Mouse (Mus musculus) right cerebral cortex, postnatal 4 days (tissue): ENCODE measurements at regions not wholly inside any gene's neighbourhood (a gene's known extent, or its start where the extent isn't known, plus 50 kb on each side); places are given as distances from the start of the nearest gene placed in this dataset.

Experiments
- DNase-seq: peaks from one replicate; pipeline ENCODE4 v3.0.0-alpha.2; 2022

DNA sequence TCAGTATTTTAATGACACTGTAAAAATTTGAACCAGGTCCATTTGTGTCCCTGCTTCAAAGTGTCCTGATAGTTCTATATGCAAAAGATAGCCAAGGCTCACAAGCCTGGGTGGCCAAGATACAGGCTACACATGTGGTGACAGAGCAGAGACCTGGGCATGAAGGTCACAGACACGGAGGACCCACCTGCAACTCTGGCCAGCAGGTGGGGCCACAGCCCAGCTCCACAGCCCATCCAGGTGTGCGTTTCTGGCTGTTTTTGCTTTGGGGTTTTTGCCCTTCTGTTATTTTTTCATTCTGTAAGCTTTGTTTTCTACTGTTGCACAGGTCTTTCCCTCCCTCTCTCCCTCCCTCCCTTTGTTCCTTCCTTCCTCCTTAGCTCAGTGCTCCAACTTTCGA lies 399.4 kb upstream of the Rora start:
- DNase-seq, result no peak

DNA sequence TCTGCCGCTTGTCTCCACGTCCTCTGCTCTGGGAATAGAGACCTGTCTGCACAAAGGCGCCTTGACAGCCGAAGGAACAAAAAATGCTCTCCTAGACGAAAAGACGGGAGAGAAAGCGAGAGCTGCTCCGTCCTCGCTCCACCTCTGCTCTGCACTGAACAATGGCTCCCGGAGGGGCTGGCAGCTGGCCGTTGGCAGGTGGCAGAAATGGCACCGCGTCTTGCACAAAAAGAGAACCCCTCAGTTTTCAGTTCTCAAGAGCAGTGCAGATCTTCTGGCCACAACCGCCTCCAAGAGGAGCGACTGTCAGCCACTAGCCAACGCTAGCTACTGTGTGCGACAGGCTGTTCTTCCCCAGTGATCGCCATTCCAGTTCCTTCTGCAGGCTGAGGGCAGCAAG lies 385.0 kb upstream of the Rora start:
- peak; percentile 5 for DNase-seq

DNA sequence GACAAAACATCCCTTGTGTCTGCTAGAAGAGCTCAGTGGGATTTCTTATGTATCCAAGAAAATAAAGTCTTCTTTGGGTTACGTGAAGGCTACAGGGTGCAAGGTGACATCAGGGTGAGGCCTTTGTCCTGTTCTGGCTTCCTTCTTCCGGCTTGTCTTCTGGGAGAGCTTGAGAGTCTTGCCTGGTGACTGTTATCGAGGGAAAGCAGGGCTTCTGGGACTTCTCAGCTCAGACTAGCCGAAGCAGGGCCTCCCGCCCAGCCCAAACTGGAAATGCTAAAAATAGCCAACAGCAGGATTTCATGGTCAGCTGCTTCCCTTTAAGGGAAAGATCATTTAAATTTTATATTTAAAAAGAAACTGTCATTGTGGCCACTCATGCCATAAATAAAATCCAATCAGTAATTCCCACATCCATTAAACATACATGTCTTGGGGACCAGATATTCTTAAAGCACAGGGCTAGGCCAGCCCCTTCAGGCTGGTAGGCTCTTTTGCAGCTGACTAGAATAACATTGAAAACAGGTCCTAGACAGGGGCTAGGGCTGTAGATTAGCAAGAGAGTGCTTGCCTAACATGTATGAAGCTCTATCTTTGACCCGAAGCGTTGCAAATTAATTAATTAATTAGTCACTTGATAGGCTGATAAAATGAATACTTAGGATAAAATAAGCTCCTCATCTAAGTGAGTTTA lies 351.2 kb upstream of the Rora start:
- DNase-seq, result no peak

DNA sequence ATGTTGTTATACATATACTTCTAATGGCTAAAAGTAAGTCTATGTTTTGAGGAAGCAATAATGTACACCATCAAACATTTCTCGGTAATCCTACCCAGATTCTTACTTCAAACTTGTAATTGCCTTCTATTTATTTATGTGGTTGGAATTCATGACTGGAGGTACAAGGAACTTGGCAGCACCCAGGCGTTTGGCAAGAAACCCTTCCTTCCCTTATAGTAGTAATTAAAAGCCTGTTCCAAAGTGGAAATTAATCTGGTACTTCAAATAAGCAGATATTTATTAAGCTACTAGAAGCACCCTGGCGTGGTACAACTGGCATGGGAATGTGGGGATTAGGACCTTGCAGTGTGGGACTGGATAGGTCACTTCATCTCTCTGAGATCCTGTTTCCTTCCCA lies 322.9 kb upstream of the Rora start:
- DNase-seq, result no peak

DNA sequence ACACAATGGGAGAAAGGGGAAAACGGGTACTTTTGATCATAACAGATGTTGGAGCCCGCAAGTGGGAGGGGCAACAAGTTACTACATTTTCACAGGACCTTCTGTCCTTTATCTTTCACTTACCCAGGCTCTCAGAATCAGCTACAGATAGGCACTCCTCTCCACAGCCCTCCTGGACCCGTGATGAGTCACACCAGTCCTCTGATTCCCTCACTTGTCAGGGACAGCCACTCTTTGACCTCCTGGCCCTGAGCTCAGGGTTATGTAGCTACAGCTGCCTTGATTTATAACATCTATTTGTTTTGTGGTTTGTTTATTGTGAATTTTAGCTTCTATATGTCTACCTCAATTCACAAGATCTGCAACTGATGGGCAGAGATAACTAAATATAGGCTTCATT lies 312.7 kb upstream of the Rora start:
- DNase-seq, result no peak

DNA sequence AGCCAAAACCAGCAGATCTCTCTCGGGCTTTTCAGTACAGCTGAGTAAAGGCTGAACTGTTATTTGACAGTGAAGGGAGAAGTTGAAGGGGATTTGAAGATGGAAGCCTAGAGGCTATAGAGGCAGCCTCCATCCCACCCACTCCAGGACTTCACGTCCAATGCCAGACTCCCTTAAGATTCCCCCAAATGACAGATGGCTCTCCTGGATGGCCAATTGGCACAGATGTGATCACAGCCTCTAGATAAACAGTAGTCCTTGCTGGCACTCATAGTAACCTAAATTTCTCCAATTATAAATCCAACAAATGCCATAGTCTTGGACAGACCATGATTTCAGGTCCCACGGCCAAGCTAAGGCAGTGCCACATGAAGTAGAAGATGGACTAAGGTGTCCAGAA lies 312.1 kb upstream of the Rora start:
- no peak for DNase-seq

DNA sequence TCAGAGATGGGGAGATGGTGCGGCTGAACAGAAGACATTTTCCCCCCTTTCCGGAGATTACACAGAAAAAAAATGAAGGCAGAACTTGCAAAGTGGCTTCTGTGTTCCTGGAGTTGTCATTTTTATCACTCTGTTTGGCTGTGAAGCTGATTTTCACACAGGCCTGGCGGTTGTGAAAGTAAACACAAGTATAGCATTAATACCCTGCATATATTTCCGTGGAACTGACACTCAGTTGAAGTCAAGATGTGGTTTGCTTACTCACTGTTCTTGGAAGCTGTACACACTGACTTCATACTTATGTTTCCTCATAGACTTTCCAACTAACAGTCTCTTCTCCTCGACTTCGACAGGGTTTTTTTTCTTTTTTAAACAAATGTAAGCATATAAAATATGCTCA lies 306.2 kb upstream of the Rora start:
- no peak for DNase-seq

DNA sequence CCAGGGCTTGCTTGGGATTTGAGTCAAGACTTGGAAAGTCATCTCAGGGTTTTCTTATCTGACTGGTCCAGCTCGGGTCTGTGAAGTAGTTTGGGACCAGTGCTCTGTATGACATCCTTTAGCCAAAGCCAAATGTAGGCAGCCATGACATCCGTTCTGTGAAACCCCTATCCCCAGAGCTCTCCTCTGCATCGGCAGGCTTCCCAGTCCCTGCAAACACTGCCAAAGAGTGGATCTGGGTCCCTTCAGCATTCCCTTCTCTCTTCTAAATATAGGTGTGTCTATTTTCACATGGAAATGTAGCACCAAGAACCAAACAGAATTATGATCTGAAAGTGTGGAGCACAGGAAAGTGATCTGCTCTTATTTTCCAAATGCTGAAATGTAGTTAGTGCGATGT lies 302.1 kb upstream of the Rora start:
- DNase-seq, result peak; percentile 17

DNA sequence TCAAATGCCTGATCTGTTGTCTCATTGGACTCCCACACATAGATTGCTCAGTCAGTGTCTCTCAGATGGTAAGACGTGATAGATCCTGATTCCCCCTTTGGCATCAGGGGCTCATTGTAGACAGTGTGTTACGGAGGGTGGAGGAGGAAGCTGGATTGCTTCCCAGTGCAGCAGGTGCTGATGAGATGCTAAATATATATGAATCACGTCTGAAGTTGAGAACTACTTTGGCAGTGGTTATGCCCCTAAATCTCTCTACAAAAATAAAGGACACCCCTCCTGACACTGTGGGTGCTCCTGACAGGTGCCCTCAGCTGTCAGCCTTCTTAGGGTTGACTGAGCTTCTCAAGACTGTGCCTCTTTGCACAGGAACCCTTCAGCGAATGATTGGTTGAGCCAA lies 299.1 kb upstream of the Rora start:
- no peak for DNase-seq

DNA sequence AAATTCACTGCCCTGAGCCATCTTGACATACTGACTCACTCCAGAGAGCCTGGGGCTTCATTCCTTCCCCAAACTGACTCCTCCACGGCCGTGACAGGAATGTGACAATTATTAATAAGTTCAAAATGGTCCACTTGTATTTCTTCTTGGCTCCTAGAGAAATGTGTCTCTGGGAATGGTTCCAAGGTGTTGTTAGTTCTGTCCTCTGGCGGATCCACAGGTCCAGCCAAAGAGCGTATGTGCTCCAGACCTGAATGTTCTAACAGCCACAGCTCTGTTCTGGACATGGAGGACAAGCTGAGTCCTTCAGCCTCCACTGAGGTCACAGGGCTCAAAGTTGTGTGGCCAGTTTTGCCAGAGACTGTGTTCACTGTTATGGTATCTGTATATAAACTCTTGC lies 297.5 kb upstream of the Rora start:
- DNase-seq, result no peak

DNA sequence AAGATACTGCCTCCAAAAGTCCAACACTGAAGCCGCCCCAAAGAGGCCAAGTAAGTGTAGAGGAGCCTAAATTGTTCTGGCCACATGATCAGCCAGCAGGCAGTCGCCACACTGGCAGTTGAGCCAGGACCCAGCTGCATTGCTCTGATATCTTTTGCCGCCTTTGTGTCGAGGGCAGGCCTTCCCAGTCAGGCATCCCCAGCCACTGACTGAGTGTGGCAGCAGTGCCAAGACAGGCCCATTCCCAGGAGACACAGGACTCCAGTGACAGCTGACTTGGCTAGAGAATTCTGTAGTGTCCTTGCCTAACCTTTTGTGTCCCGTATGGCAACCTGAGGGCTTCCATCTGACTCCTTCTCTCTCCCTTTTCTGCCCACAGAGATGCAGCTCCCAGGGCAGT lies 296.4 kb upstream of the Rora start:
- no peak for DNase-seq

DNA sequence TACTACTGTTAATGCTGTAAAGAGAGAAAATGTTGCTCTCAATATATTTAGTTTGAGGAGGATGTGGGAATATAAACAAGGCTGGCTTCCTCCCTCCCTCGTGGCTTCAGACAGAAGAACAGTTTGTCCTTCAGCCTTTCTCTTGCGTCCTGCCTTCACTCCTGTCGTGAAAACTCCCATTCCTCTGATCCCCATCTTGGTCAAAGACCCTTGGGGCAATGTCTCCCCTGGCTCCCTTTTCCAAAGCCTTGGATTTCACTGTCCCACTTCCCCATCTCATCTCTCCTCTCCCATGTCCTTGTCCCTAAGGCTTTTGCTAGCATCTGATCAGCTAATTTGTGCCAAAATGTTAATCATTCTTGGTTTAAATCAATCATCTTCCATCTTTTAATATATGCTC lies 286.6 kb upstream of the Rora start:
- DNase-seq, result no peak

DNA sequence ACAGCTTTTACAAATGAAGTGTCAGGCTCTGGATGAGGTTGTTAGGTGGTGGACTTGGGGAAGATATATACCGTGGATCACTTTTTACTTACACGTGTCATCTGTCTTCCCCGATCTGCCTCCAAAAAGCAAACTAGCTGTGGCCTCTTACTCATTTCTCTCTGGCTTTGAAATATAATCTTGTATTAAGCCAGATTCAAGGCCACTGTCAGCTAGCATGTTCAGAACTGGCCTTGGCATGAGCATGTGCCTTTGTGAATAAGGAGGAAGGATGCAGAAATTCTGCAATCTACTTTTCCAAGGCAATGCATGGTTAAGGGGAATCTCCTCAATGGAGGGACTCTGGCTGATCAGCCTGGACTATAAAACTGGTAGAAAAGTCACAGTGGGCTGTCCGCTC lies 286.0 kb upstream of the Rora start:
- DNase-seq, result no peak

DNA sequence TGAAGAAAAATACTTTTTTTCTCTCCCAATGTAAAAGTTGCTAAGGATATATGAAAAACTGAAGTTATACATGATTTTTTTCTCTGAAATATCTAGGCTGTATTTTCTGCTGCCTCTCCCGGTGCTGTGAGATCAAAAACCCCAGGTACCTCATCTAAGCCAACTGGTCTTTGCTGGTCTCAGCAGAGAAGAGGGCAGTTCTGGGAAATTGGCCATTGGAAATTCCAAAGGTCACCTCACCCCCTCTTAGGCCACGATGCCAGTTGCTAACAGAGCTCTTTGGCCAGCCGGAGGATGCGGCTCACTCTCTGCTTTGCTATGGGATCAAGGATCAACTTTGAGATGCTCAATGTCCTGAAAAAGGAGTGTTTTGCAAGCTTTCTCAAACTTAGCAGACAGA lies 280.9 kb upstream of the Rora start:
- no peak for DNase-seq

DNA sequence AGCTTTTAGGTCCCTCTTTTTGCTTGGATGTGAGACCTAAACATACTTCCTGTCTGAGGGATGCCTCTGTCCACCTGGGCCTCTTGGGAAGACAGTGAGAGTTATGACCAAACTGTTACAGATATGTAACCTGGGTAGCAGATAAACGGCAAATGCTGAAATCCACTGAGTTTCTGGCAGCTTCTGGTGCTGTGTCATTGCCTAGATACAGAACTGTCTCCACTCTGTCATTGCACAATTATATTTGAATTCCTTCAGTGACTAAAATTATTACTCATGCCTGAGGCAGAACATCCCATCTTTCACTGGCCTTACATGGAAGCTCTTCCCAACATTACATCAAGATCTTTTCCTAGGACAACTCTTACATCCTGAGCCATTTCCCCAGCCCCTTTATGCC lies 277.4 kb upstream of the Rora start:
- DNase-seq, result no peak

DNA sequence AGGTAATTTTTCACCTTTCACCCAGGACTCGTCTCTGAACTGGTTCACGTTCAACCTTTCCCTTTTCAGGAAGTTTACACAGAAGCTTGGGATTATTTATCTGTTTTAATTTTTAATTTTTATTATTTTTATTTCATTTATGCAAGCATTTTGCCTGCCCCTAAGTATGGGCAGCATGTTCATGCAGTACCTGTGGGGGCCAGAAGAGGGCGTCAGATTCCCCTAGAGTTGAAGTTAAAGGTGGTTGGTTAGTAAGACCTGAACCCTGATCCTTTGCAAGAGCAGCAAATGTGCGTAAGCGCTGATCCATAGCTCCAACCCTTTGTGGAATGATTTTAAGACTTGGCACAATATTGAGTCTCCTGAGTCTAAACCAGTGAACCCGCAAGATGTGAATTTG lies 271.7 kb upstream of the Rora start:
- DNase-seq, result no peak

DNA sequence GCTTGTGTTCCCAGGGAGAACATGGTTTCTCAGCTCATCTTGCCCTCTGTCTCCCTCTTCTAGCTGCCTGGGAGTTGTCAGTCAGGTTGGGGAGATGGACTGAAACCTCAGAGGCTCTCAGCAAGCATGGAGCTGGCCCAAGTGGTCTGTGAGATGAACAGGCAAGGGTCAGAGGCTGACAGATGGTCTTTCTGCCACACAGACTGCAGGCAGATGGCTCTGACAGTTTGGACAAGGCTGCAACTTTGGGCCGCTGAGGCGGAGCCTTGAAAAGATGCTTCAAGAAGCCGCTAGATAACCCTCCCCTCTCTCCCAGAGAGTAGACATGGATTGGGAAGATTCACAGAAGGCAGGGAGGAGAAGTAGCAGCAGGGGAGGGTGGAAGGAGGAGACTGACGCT lies 252.7 kb upstream of the Rora start:
- peak; percentile 7 for DNase-seq

DNA sequence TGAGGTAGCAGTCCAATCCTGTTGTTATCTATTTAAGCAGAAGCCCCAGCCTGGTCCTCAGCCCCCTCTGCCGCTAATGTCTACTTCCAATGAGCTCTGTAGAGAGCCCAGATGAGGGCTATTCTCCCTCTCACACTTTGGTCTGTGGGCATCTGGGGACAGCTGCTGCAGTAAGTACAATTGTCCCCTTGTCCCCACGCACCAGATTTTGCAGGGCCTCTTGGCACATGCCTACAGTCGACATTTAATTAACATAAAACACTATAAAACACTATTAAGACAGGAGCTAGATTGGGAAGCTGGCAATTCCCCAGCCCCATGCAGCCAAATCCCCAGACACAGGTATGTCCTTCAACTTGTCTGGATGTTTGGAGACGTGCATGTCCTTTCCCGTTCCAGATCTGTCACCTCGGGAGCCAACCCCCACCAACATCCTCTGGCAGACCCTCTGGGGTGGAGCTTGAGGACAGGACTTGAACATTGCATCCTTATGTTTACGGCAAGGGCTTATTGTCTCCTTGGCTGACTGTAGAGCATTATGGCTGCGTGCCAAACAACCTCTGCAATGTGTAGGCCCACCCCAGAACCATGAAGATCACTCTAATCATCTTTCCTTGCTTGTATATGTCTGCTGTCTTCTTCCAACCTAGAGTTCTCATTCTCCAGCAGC lies 251.3 kb upstream of the Rora start:
- peak; percentile 5 for DNase-seq

DNA sequence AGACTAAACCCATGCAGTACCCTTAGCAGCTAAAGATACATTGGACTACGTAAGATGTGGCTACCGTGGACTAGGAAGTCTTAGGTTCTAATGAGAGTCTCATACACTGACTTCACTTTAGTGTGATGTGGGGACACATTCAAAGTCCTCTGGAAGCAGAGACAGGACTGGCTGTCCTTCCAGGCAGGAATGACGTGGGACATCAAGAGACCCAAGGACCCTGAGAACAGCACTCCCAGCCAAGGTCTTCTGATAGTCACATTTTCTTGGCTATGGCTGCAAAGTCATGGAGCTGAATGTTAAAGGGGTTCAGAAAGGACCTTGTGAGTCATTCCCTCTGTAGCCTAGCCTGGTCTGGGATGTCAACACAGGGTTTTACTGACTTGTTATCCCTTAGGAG lies 250.6 kb upstream of the Rora start:
- DNase-seq, result no peak

DNA sequence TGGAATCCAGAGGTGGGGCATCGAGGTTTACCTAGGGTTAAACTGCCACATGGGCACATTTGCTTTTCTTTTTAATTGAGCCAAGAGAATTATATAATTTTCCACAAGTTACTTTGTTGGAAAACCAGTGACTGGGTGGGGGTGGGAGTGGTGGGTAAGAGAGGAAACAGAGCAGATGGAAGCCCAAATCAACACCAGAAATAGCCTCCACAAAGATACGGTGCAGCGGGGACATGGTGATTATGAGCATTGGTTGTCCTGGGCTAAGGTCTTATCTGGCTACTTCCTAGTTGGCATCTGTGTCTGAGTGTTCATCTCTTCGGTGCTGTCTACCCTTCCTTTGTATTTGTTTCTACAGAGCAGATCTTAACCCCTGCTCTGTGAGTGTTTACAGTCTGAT lies 250.1 kb upstream of the Rora start:
- DNase-seq, result no peak

DNA sequence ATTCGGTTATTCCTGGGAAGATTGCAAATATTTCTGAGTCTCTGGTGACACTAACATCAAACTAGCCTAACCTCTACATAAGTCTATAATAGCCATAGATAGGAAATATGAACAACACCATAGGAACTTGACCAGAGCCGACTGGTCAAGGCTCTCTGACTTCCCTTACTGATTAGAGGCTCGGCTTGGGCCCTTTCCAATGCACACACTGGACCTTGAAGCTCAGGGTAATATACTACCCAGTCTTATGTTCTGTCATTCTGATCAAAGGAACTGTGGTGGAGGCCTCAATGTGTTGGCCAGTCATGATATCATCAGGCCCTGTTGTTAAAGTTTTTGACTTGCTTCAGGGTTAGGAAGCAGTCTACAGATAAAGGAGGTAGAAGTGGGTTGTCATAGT lies 243.8 kb upstream of the Rora start:
- DNase-seq, result no peak

DNA sequence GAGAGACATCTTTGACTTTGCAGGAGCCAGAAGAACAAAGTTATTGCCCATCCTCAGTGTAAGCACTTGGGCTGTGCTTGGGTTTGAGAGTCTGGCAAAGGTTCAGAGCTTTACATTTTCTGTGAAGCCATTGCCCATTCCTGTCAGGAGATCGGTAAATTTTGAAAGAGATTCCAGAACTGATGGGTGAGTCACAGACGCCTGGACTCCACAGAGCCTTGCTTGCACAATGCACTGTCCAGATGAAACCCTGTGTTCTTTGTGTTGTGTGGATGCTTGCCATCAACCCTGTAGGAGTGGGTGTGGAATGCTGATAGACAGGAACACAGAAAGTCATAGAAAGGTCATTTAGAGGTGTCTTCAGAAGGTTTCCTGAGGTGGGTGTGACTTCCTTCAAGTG lies 227.3 kb upstream of the Rora start:
- no peak for DNase-seq

DNA sequence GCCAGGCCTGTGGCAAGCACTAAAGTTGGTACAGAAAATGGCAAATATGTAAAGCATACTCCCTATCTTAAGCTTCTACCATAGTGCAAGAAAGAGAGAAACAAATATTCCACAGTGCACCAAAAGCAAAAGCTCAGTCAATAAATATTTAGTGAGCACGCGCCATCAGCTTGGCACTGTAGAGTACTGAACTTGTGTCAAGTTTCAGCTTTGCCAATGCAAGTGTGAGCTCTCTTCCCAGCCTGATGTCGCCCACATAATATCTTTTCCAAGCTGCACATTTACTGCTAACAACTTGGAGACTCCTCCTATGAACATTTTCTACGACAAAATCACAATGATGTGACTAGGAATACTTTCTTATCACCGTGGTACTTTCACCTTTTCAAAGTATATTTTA lies 190.8 kb upstream of the Rora start:
- no peak for DNase-seq

DNA sequence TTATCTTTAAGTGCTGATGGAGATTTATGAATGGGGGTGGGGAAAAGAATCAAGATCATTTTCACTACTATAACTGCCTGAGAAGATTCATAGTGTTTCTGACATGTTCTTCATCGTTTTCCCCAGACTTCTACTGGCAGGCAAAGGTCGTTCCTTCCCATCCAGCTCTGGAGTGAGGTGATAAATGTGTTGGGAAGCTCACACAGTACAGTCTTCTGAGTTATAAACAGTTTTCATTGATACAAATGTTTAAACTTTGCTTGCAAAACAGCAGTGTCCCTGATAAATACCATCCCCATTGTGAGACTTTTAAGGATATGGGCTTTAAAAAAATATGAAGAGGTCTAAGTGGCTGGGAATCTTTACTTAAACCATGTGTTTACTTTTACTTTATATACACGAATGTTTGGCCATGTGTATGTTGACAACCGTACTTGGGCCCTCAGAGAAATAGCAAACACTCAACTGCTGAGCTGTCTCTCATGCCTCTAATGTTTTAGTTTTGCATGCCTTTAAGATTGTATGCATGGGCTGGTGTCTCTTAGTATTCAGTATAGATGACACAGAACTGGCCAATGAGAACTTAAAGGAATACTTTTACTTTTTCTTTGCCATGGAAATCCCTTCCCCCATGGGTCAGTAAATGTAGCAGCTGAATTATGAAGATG lies 189.8 kb upstream of the Rora start:
- DNase-seq, result no peak

DNA sequence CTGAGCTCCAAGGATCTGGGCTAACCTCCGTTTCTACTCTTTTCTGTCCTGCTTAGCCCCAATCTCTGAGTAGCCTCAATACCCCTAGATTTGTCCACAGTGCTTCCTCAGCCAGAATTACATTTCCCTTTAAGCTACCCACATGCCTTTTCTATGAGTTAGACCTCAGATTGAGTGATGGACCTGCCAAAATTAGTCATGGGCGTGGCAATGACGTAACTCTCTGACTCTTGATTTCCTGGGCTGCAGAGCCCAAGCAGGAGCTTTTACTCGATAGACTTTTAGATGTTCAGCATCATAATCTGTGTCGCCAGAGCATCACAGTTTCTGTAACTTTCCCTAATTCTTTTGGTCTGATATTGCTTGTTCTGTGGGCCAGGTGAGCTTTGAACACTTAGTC lies 186.9 kb upstream of the Rora start:
- no peak for DNase-seq
